Mouse (Mus musculus) neural tube, embryonic 12.5 days (tissue): ENCODE measurements at regions not wholly inside any gene's neighbourhood (a gene's known extent, or its start where the extent isn't known, plus 50 kb on each side); places are given as distances from the start of the nearest gene placed in this dataset.
A peak's percentile ranks its signal among the peaks of the same experiment; 100 is the strongest.

ENCODE experiments used
- ATAC-seq: fragments of 200-750 bp; cut with Nextera tagmentation; 2 replicates; pipeline ENCODE4 v1.8.0; 2017; ENCODE audit warnings: low read depth, mild to moderate bottlenecking, moderate TSS enrichment, moderate library complexity; ENCODE audit not compliant: low FRiP score
- H3K27ac ChIP-seq: fragments of 300-500 bp; sonication (generic); 2 replicates; pipeline ENCODE4 v1.5.1; 2016
- H3K27me3 ChIP-seq: fragments of 300-500 bp; sonication (generic); replicated peaks from 2 replicates; pipeline ENCODE4 v1.6.1; 2016; ENCODE audit warnings: mild to moderate bottlenecking
- H3K36me3 ChIP-seq: fragments of 300-500 bp; sonication (generic); 2 replicates; pipeline ENCODE4 v1.6.1; 2016; ENCODE audit warnings: mild to moderate bottlenecking
- H3K4me1 ChIP-seq: fragments of 300-500 bp; sonication (generic); 2 replicates; pipeline ENCODE4 v1.6.1; 2016
- H3K4me2 ChIP-seq: fragments of 300-500 bp; sonication (generic); replicated peaks from 2 replicates; pipeline ENCODE4 v1.6.1; 2016; ENCODE audit warnings: mild to moderate bottlenecking
- H3K4me3 ChIP-seq: fragments of 300-500 bp; sonication (generic); 2 replicates; pipeline ENCODE4 v1.5.1; 2016
- H3K9ac ChIP-seq: fragments of 300-500 bp; sonication (generic); 2 replicates; pipeline ENCODE4 v1.6.1; 2016; ENCODE audit warnings: mild to moderate bottlenecking
- H3K9me3 ChIP-seq: fragments of 300-500 bp; sonication (generic); 2 replicates; pipeline ENCODE4 v1.6.1; 2016; ENCODE audit warnings: mild to moderate bottlenecking
- WGBS: fragments of 180-500 bp; shearing (Covaris S2); methylation state at CpG from one replicate; pipeline ENCODE4 v1.1.7; 2016; 5-methylcytosine and 5-hydroxymethylcytosine counted together

DNA sequence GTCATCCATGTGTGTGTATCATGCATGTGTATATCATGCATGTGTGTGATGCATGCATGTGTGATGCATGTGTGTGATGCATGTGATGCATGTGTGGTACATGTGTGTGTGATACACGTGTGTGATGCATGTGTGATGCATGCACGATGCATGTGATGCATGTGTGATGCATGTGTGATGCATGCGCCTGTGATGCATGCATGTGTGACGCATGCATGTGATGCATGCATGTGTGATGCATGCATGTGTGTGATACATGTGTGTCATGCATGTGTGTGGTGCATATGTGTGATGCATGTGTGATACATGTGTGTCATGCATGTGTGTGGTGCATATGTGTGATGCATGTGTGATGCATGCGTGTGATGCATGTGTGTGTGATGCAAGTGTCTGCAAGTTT is 108.1 kb upstream of the Zfp217 start:
- no peak overlapping the region for H3K27ac ChIP-seq
- H3K9me3 ChIP-seq = no peaks in the 10 kb centered on the region
- no peak overlapping the region for H3K4me3 ChIP-seq
- ATAC-seq = no peak
- WGBS = 92% methylated on average over 5 of the region's 5 CpGs
- H3K4me2 ChIP-seq = no peak overlapping the region
- no peaks in the 10 kb centered on the region for H3K4me1 ChIP-seq
- no peaks in the 10 kb centered on the region for H3K36me3 ChIP-seq
- H3K27me3 ChIP-seq = no peaks in the 10 kb centered on the region
- no peak overlapping the region for H3K9ac ChIP-seq

DNA sequence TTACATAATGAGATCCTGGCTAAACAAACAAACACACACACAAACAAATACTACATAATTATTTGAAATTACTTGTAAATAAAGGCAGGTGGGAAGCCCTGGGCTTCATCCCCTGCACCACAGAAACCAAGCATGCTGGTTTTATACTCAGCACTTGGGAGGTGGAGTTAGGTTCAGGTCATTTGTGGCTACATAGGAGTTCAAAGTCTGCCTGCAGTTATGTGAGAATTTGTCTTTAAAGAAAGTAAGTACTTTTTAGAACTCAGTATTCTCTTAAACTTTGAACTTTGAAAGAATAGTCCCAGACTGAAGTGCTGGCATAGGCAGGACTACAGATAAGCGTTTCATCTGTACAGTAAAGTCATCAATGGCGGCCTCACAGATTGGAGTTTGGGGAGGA is 107.6 kb upstream of the Zfp217 start:
- no peaks in the 10 kb centered on the region for H3K27me3 ChIP-seq
- H3K27ac ChIP-seq = no peak overlapping the region
- 99% methylated on average over 2 of the region's 2 CpGs for whole genome bisulfite sequencing
- no peak overlapping the region for H3K4me2 ChIP-seq
- no peak for ATAC-seq
- no peak overlapping the region for H3K4me3 ChIP-seq
- H3K36me3 ChIP-seq = no peaks in the 10 kb centered on the region
- no peak overlapping the region for H3K9ac ChIP-seq
- no peaks in the 10 kb centered on the region for H3K4me1 ChIP-seq
- H3K9me3 ChIP-seq = no peaks in the 10 kb centered on the region

DNA sequence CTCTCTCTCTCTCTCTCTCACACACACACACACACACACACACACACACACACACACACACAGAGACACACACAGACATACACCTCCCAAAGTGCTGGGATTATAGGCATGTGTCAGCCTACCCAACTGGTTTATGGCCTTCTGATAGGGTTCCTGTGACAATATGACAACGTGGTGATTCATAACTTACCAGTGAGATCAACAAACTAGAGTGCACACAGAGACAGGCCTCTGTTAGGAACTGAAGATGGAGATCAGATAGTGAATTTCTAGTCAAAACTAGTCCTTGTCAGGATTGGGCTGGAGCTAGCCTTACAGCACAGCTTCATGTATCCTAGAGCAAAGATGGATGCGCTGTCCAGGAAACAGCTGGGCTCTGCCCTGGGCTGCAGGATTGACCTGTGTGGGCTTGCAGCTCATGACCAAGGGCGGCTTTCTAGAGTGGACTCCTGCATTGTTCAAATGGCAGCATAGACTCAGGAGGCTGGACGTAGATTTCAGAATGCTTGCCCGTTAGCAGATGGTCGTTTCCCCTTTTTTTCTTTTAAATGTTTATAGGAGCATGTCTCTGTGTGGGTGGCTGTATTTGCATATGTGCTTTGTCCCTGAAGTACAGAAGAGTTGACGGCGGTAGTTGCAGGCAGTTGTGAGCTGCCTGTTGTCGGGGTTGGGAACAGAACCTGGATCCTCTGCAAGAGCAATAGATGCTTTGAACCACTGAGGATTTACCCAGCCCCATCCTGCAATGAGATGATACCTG is 106.0 kb upstream of the Zfp217 start:
- Histone ChIP-seq H3K4me1 (no peaks in the 10 kb centered on the region), H3K9ac (no peak overlapping the region), H3K36me3 (no peaks in the 10 kb centered on the region), H3K4me3 (no peak overlapping the region), H3K27me3 (no peaks in the 10 kb centered on the region), H3K9me3 (no peaks in the 10 kb centered on the region), H3K27ac (no peak overlapping the region), H3K4me2 (no peak overlapping the region)
- ATAC-seq = no peak
- 75% methylated on average over 9 of the region's 9 CpGs for WGBS

DNA sequence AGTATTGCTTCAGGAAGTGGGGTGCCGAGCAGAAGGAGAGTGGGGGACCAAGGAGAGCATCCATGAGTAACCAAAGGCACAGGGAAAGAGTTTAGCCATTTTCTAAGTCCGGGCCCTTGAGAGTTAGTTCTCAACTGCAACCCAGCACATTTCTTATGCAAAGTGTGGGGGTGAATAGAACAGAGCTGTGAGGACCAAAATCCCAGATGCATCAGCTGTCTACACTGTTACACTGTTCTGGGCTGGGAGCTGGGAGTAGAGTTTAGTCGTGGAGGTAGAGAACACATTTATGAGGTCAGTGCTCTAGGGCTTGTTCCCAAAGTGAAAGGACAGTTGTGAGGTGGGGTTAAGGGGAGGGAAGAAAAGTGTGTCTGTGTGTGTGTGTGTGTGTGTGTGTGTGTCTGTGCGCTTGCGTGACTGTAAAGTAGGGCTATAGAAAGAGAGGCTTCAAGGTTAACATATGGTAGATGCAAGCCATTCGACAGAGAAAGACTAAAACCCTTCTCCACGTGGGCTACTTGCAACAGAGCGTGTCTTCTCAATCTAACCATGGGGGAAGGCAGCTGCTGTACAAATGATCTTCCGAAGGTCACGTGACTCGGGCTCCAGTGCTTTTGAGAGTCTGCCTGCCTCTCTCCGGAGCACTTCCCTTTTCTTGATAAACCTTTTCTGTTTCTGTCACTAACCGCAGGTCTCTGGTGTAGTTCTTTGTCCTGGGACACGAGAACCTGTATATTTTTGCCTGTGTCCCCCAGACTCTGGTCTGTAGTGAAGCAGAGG is 104.5 kb upstream of the Zfp217 start:
- ATAC-seq = no peak
- Histone ChIP-seq H3K4me3 (no peak overlapping the region), H3K4me2 (no peak overlapping the region), H3K27me3 (no peaks in the 10 kb centered on the region), H3K9ac (no peak overlapping the region), H3K4me1 (no peaks in the 10 kb centered on the region), H3K9me3 (no peaks in the 10 kb centered on the region), H3K27ac (no peak overlapping the region), H3K36me3 (no peaks in the 10 kb centered on the region)
- WGBS = 69% methylated on average over 14 of the region's 14 CpGs

DNA sequence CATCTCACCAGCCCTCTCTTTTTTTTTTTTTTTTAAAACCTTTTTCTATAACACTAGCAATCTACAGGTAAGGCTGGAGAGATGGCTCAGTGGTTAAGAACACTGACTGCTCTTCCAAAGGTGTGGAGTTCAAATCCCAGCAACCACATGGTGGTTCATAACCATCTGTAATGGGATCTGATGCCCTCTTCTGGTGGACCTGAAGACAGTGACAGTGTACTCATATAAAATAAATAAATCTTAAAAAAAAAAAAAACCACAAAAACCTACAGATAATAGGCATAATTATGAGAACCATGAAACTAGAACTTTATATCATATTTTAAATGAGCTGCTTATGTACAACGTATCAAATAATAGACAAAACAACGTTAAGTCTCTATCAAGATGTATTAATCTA is 102.8 kb upstream of the Zfp217 start:
- Histone ChIP-seq H3K4me3 (no peak overlapping the region), H3K9me3 (no peaks in the 10 kb centered on the region), H3K9ac (no peak overlapping the region), H3K27ac (no peak overlapping the region), H3K4me1 (peaks cover 10% of the 10 kb centered on the region), H3K4me2 (no peak overlapping the region), H3K27me3 (no peaks in the 10 kb centered on the region), H3K36me3 (no peaks in the 10 kb centered on the region)
- WGBS = 96% methylated on average over 2 of the region's 2 CpGs
- no peak for ATAC-seq

DNA sequence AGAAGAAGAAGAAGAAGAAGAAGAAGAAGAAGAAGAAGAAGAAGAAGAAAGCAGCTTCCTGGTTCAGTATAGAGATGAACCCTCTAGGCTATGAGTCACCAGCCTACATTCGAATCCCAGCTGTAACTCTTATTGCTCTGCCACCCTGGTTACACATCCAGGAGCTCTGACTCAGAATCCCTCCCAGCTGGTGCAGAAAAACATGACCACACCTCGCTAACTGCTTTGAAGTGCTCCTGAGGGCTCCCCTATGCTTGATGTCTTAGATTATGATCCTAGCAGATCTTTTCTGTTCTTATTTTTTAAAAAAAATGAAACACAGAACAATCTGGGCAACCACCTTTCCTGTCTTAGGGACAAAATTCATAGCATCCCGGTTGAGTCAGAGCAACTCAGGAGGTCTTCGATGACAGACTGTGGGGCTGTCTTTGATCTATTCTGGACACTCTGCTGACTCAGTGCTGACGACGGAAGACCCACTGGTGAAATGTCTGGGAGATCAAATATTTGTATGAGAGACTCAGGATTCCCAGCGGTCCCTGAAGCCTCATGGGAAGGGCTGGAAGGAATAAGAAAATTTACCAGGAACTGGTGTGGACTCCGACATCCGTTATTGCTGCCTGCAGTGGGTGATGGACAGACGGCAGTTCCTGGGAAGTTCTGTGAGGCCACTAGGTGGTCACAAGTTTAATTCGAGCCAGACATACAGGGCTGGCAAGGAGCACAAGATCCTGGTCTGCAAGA is 100.0 kb upstream of the Zfp217 start:
- Histone ChIP-seq H3K9me3 (no peaks in the 10 kb centered on the region), H3K4me2 (no peak overlapping the region), H3K27ac (no peak overlapping the region), H3K36me3 (no peaks in the 10 kb centered on the region), H3K27me3 (no peaks in the 10 kb centered on the region), H3K9ac (no peak overlapping the region), H3K4me3 (no peak overlapping the region), H3K4me1 (peaks cover 19% of the 10 kb centered on the region)
- WGBS = 74% methylated on average over 11 of the region's 11 CpGs
- ATAC-seq = no peak

DNA sequence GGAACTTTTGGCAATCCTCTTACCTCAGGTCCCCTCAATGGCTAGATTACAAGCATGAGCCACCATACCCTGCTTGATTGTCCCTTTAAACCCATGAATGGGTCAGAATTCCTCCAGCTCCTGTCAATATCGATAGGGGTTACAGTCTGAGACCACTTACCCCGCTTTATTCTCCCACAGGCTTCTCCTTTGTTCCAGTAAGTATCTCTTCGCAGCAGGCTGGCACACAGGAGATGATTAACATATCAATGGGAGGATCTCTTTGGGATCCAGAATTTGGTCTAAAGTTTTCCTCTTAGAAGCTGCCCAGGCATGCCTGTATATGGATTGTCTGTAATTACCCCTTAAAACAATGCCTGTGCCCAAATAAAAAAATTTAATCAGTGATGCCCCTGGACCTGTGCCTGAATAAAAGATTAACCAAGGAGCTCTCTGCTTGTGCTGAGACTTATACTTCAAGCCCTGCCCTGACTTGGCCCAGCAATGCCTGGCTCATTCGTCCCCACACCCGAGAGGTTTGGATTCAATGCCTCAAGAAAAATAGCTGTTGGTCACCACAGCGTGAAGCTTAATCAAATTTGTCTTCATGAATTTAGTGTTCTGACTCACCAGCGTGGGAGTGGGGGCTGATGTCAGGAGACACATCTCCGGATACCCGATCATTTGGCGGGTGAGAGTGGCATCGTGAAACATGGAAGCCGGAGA is 97.9 kb upstream of the Zfp217 start:
- peak; percentile 68 for ATAC-seq
- no peaks in the 10 kb centered on the region for H3K9me3 ChIP-seq
- no peak overlapping the region for H3K9ac ChIP-seq
- 23% methylated on average over 12 of the region's 12 CpGs for WGBS
- peak overlapping the region; percentile 16 for H3K4me2 ChIP-seq
- no peak overlapping the region for H3K27ac ChIP-seq
- H3K36me3 ChIP-seq = no peaks in the 10 kb centered on the region
- no peaks in the 10 kb centered on the region for H3K27me3 ChIP-seq
- H3K4me1 ChIP-seq = peaks cover 19% of the 10 kb centered on the region
- H3K4me3 ChIP-seq = no peak overlapping the region

DNA sequence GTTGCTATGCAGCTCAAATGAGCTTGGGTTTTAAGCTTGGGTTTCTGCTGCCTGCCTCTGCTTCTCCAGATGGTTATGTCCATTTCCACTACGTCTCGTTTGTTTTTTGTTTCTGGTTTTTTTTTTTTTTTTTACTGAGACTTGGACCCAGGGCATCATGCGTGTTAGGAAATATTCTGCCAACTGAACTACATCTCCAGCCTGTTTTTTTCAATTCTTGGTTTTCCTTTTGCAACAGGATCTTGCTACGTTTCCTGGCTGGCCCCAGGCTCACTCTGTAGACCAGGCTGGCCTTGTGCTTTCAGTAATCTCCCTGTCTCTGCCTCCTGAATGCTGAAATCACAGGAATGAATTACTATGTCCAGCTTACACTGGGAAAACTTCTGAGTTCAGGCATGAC is 96.2 kb upstream of the Zfp217 start:
- Histone ChIP-seq H3K27ac (no peak overlapping the region), H3K9me3 (no peaks in the 10 kb centered on the region), H3K4me1 (peaks cover 19% of the 10 kb centered on the region), H3K27me3 (no peaks in the 10 kb centered on the region), H3K4me2 (no peak overlapping the region), H3K36me3 (no peaks in the 10 kb centered on the region), H3K9ac (no peak overlapping the region), H3K4me3 (no peak overlapping the region)
- ATAC-seq = no peak
- 82% methylated on average over 4 of the region's 4 CpGs for WGBS

DNA sequence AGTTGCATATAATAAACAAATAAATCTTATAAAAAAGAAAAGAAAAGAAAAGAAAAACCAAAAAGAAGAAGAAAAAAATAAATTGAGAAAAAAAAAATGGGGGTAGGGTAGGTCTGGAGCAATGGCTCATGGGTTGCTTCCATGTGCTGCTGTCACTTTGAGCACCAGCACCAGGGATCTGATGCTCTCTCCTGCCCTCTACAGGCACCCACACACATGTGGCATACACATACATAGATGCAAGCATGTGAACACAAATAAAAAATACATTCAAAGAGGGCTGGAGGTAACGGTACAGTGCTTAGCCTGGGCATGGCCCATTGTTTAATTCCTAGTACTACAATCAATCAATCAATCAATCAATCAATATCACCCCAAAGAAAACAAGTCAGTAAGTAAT is 90.1 kb upstream of the Zfp217 start:
- Histone ChIP-seq H3K4me3 (no peak overlapping the region), H3K36me3 (no peaks in the 10 kb centered on the region), H3K9me3 (no peaks in the 10 kb centered on the region), H3K27ac (no peak overlapping the region), H3K4me1 (no peaks in the 10 kb centered on the region), H3K9ac (no peak overlapping the region), H3K4me2 (no peak overlapping the region), H3K27me3 (no peaks in the 10 kb centered on the region)
- ATAC-seq = no peak
- WGBS = 64% methylated on average over 1 of the region's 1 CpGs

DNA sequence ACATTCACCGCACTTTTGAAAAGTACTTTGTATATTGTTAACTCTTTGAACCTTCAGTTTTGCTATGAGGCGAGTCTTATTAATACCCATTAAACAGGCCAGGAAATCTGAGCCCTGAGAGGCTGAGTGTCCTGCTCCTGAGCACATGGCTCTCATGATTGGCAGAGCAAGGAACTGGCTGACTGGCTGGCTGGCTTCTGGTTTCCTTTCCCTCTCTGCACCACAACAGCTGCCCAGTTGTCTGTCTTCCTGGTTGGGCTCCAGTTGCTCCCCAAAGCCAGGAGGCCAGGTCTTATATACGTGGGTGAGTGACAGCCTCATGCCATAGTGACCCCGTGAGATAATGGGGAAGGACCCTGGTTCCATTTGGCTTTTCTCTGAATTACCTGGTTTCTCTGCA is 85.5 kb upstream of the Zfp217 start:
- Histone ChIP-seq H3K4me1 (no peaks in the 10 kb centered on the region), H3K27me3 (no peaks in the 10 kb centered on the region), H3K4me2 (no peak overlapping the region), H3K9me3 (no peaks in the 10 kb centered on the region), H3K36me3 (no peaks in the 10 kb centered on the region), H3K27ac (no peak overlapping the region), H3K9ac (no peak overlapping the region), H3K4me3 (no peak overlapping the region)
- WGBS = 83% methylated on average over 4 of the region's 4 CpGs
- ATAC-seq = no peak

DNA sequence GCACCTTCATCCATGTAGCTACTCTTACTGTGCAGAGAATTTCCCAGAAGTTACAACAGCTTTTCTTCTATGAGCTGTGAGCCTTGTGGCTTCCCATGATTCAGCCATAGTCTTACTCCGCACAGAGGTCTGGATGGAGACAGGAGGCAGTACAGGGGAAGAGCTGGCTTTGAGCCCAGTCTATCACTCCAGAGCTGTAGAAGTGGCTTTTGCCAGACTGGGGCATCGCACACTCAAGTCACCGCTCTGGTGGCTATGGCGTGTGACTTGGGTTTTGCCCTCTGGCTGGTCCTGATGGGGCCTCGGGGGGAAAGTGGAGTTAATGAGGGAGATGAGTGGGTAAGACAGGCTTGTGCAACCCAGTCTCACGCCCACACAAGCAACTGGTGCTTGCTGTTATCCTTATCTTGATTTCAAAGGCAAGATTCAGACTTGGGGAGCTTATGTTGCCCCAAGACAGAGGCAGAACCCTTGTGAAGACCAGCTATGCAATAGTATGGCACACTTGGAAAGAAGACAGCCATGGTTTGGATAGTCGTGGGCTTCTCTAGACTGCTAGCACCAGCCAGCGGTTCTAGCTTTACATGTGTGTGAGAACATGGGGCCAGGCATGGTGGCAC is 81.7 kb upstream of the Zfp217 start:
- Histone ChIP-seq H3K4me1 (no peaks in the 10 kb centered on the region), H3K27ac (no peak overlapping the region), H3K4me2 (no peak overlapping the region), H3K36me3 (no peaks in the 10 kb centered on the region), H3K9ac (no peak overlapping the region), H3K4me3 (no peak overlapping the region), H3K27me3 (no peaks in the 10 kb centered on the region), H3K9me3 (no peaks in the 10 kb centered on the region)
- ATAC-seq = no peak
- 88% methylated on average over 8 of the region's 8 CpGs for WGBS
